Mouse (Mus musculus): ENCODE measurements around the gene Diras2.

GRCm38 (mm10) chr13:52516561-52516960 is 14.5 kb downstream of the Diras2 start:
- TF ChIP-seq POLR2A (IDR thresholded peaks at IDR 0.05; ENCODE audit: borderline replicate concordance, extremely low read depth, low read depth, low read length) (no peak), CTCF (IDR thresholded peaks at IDR 0.05; ENCODE audit: insufficient read depth, low read length) (no peak)

Measured in lung, adult 2 months (tissue).